Mouse (Mus musculus): ENCODE data around the gene Sh3bp2. TPM values are rescaled to one million over a fixed set of nuclear protein-coding genes. Genes with fewer than 3 reads are reported as not detected.

The Sh3bp2 gene
- total RNA-seq, 2 experiments from 2014 or later, result 3.9 to 5.2 TPM

GRCm38 (mm10) chr5:34609966-34610365, 84.3 kb downstream of the Sh3bp2 start:
- no peak for DNase-seq (ENCODE audit: low spot score in 2 of 2)

Small RNA genes within 50 kb of the gene (microRNA-seq; reads per million reads assigned to microRNA genes)
- gene Mir7036b, result 0.20 to 0.74 reads per million in 2 experiments

Other genes with a start within 250 kb of the Sh3bp2 start
- gene Zfyve28, start 237.4 kb upstream of the Sh3bp2 start, total RNA-seq (2021), result 10 to 100 TPM; 30.8 to 32.0 TPM
- under 1 TPM; 0.36 to 0.42 TPM for gene Cfap99, start 237.2 kb upstream of the Sh3bp2 start, total RNA-seq (2021)
- gene Rnf4, start 189.5 kb upstream of the Sh3bp2 start, total RNA-seq (2021), result 10 to 100 TPM; 76.8 to 82.1 TPM
- gene Fam193a, start 155.9 kb upstream of the Sh3bp2 start, total RNA-seq (2021), result 10 to 100 TPM; 38.7 to 42.7 TPM
- 10 to 100 TPM; 22.9 to 24.3 TPM for gene Tnip2, start 11.8 kb upstream of the Sh3bp2 start, total RNA-seq (2021)
- 100 to 1,000 TPM; 452 to 467 TPM for gene Add1, start 47.8 kb downstream of the Sh3bp2 start, total RNA-seq (2021)
- 10 to 100 TPM; 33.3 to 43.6 TPM for gene Mfsd10, start 111.4 kb downstream of the Sh3bp2 start, total RNA-seq (2021)
- gene Nop14, start 134.3 kb downstream of the Sh3bp2 start, total RNA-seq (2021), result 10 to 100 TPM; 15.9 to 16.0 TPM
- 1 to 10 TPM; 5.3 to 5.6 TPM for gene Grk4, start 134.5 kb downstream of the Sh3bp2 start, total RNA-seq (2021)
- gene Htt, start 235.9 kb downstream of the Sh3bp2 start, total RNA-seq (2021), result 10 to 100 TPM; 75.0 to 76.4 TPM